Mouse (Mus musculus): ENCODE results near the gene Fank1. TPM values are rescaled to one million over a fixed set of nuclear protein-coding genes. Genes with fewer than 3 reads are reported as not detected.
A peak's percentile ranks its signal among the peaks of the same experiment; 100 is the strongest.

Gene Fank1
- polyA plus RNA-seq, 1 experiment: 0.14 TPM

- TF ChIP-seq POLR2A (IDR thresholded peaks at IDR 0.05; ENCODE audit: insufficient read length, low read depth) (no peak), TCF3 (IDR thresholded peaks at IDR 0.05; ENCODE audit: insufficient read length, low read depth) (no peak), CEBPB (IDR thresholded peaks at IDR 0.05; ENCODE audit: insufficient read depth, poor library complexity, severe bottlenecking) (no peak), MYOG (IDR thresholded peaks at IDR 0.05; ENCODE audit: control insufficient read depth in 1 of 3, insufficient read depth in 1 of 3, insufficient read length in 2 of 3, low read depth in 2 of 3) (no peak), MAX (IDR thresholded peaks at IDR 0.05; ENCODE audit: low read depth) (no peak), MYOD1 (IDR thresholded peaks at IDR 0.05; ENCODE audit: control insufficient read depth in 1 of 3, insufficient read length in 2 of 3, low read depth in 2 of 3) (no peak), SRF (IDR thresholded peaks at IDR 0.05; ENCODE audit: control insufficient read depth, insufficient read length, low read depth) (no peak), TCF12 (IDR thresholded peaks at IDR 0.05; ENCODE audit: insufficient read depth, poor library complexity, severe bottlenecking) (no peak), POLR2AphosphoS2 (IDR thresholded peaks at IDR 0.05; ENCODE audit: insufficient read length, low read depth) (no peak), E2F4 (IDR thresholded peaks at IDR 0.05; ENCODE audit: insufficient read depth) (no peak), USF1 (IDR thresholded peaks at IDR 0.05; ENCODE audit: low read depth) (no peak), REST (IDR thresholded peaks at IDR 0.05; ENCODE audit: insufficient read depth, insufficient read length) (no peak)
- no peaks in the 10 kb centered on the region for H3K27me3 ChIP-seq (ENCODE audit: control insufficient read depth, insufficient read depth, insufficient read length)
- H3K79me2 ChIP-seq (ENCODE audit: control insufficient read depth, insufficient read depth): no peaks in the 10 kb centered on the region
- no peak overlapping the region for H3ac ChIP-seq (ENCODE audit: control insufficient read depth, insufficient read length)
- no peak overlapping the region for H3K4me2 ChIP-seq (ENCODE audit: low read depth)
- H3K36me3 ChIP-seq (ENCODE audit: control insufficient read depth, insufficient read depth): no peaks in the 10 kb centered on the region
- no peak overlapping the region for H3K4me3 ChIP-seq
Measured at GRCm38 (mm10) chr7:133862233-133862632, 85.6 kb downstream of the Fank1 start.

GRCm38 (mm10) chr7:133862723-133863122 lies 86.1 kb downstream of the Fank1 start:
- H3K27me3 ChIP-seq (ENCODE audit: control insufficient read depth, insufficient read depth, insufficient read length): no peaks in the 10 kb centered on the region
- H3K36me3 ChIP-seq (ENCODE audit: control insufficient read depth, insufficient read depth): no peaks in the 10 kb centered on the region
- TF ChIP-seq CEBPB (IDR thresholded peaks at IDR 0.05; ENCODE audit: insufficient read depth, poor library complexity, severe bottlenecking) (no peak), MYOD1 (IDR thresholded peaks at IDR 0.05; ENCODE audit: control insufficient read depth in 1 of 3, insufficient read length in 2 of 3, low read depth in 2 of 3) (no peak), MYOG (IDR thresholded peaks at IDR 0.05; ENCODE audit: control insufficient read depth in 1 of 3, insufficient read depth in 1 of 3, insufficient read length in 2 of 3, low read depth in 2 of 3) (no peak), TCF12 (IDR thresholded peaks at IDR 0.05; ENCODE audit: insufficient read depth, poor library complexity, severe bottlenecking) (no peak), MAX (IDR thresholded peaks at IDR 0.05; ENCODE audit: low read depth) (no peak), POLR2A (IDR thresholded peaks at IDR 0.05; ENCODE audit: insufficient read length, low read depth) (no peak), TCF3 (IDR thresholded peaks at IDR 0.05; ENCODE audit: insufficient read length, low read depth) (no peak), REST (IDR thresholded peaks at IDR 0.05; ENCODE audit: insufficient read depth, insufficient read length) (no peak), SRF (IDR thresholded peaks at IDR 0.05; ENCODE audit: control insufficient read depth, insufficient read length, low read depth) (no peak), E2F4 (IDR thresholded peaks at IDR 0.05; ENCODE audit: insufficient read depth) (no peak), POLR2AphosphoS2 (IDR thresholded peaks at IDR 0.05; ENCODE audit: insufficient read length, low read depth) (no peak)
- no peak overlapping the region for H3K4me3 ChIP-seq
- no peak overlapping the region for H3K4me2 ChIP-seq (ENCODE audit: low read depth)
- H3ac ChIP-seq (ENCODE audit: control insufficient read depth, insufficient read length): no peak overlapping the region
- no peaks in the 10 kb centered on the region for H3K79me2 ChIP-seq (ENCODE audit: control insufficient read depth, insufficient read depth)

- H3K79me2 ChIP-seq (ENCODE audit: control insufficient read depth, insufficient read depth): no peaks in the 10 kb centered on the region
- H3K4me2 ChIP-seq (ENCODE audit: low read depth): no peak overlapping the region
- no peak overlapping the region for H3K4me3 ChIP-seq
Measured at GRCm38 (mm10) chr7:133863151-133863550, 86.5 kb downstream of the Fank1 start.

GRCm38 (mm10) chr7:133863684-133864083 lies 87.0 kb downstream of the Fank1 start:
- H3K27me3 ChIP-seq (ENCODE audit: control insufficient read depth, insufficient read depth, insufficient read length): no peaks in the 10 kb centered on the region
- H3K4me2 ChIP-seq (ENCODE audit: low read depth): no peak overlapping the region

More at GRCm38 (mm10) chr7:133863151-133863550, 86.5 kb downstream of the Fank1 start:
- H3K36me3 ChIP-seq (ENCODE audit: control insufficient read depth, insufficient read depth): no peaks in the 10 kb centered on the region
- H3ac ChIP-seq (ENCODE audit: control insufficient read depth, insufficient read length): no peak overlapping the region
- no peaks in the 10 kb centered on the region for H3K27me3 ChIP-seq (ENCODE audit: control insufficient read depth, insufficient read depth, insufficient read length)
- TF ChIP-seq MYOD1 (IDR thresholded peaks at IDR 0.05; ENCODE audit: control insufficient read depth in 1 of 3, insufficient read length in 2 of 3, low read depth in 2 of 3): peak in 1 of 3 experiments; percentile 21
- no peak for TF ChIP-seq CEBPB (IDR thresholded peaks at IDR 0.05; ENCODE audit: insufficient read depth, poor library complexity, severe bottlenecking)

GRCm38 (mm10) chr7:133870265-133870664 lies 93.6 kb downstream of the Fank1 start:
- H3K4me3 ChIP-seq: no peak overlapping the region
- H3K27me3 ChIP-seq (ENCODE audit: control insufficient read depth, insufficient read depth, insufficient read length): no peaks in the 10 kb centered on the region
- TF ChIP-seq MYOD1 (IDR thresholded peaks at IDR 0.05; ENCODE audit: control insufficient read depth in 1 of 3, insufficient read length in 2 of 3, low read depth in 2 of 3) (peak in 2 of 3 experiments; percentile 37 to 51), TCF12 (IDR thresholded peaks at IDR 0.05; ENCODE audit: insufficient read depth, poor library complexity, severe bottlenecking) (no peak)
- H3ac ChIP-seq (ENCODE audit: control insufficient read depth, insufficient read length): no peak overlapping the region
- no peaks in the 10 kb centered on the region for H3K36me3 ChIP-seq (ENCODE audit: control insufficient read depth, insufficient read depth)
- peak overlapping the region; percentile 27 for H3K4me2 ChIP-seq (ENCODE audit: low read depth)
- no peaks in the 10 kb centered on the region for H3K79me2 ChIP-seq (ENCODE audit: control insufficient read depth, insufficient read depth)

More at GRCm38 (mm10) chr7:133863684-133864083, 87.0 kb downstream of the Fank1 start:
- no peaks in the 10 kb centered on the region for H3K36me3 ChIP-seq (ENCODE audit: control insufficient read depth, insufficient read depth)
- H3K79me2 ChIP-seq (ENCODE audit: control insufficient read depth, insufficient read depth): no peaks in the 10 kb centered on the region
- H3K4me3 ChIP-seq: no peak overlapping the region
- TF ChIP-seq SRF (IDR thresholded peaks at IDR 0.05; ENCODE audit: control insufficient read depth, insufficient read length, low read depth): no peak
- no peak for TF ChIP-seq MAX (IDR thresholded peaks at IDR 0.05; ENCODE audit: low read depth)
- TF ChIP-seq MYOD1 (IDR thresholded peaks at IDR 0.05; ENCODE audit: control insufficient read depth in 1 of 3, insufficient read length in 2 of 3, low read depth in 2 of 3): no peak
- no peak for TF ChIP-seq E2F4 (IDR thresholded peaks at IDR 0.05; ENCODE audit: insufficient read depth)
- TF ChIP-seq MYOG (IDR thresholded peaks at IDR 0.05; ENCODE audit: control insufficient read depth in 1 of 3, insufficient read depth in 1 of 3, insufficient read length in 2 of 3, low read depth in 2 of 3): no peak
- no peak for TF ChIP-seq REST (IDR thresholded peaks at IDR 0.05; ENCODE audit: insufficient read depth, insufficient read length)
- TF ChIP-seq POLR2A (IDR thresholded peaks at IDR 0.05; ENCODE audit: insufficient read length, low read depth): no peak
- TF ChIP-seq POLR2AphosphoS2 (IDR thresholded peaks at IDR 0.05; ENCODE audit: insufficient read length, low read depth): no peak
- no peak for TF ChIP-seq TCF3 (IDR thresholded peaks at IDR 0.05; ENCODE audit: insufficient read length, low read depth)
- TF ChIP-seq TCF12 (IDR thresholded peaks at IDR 0.05; ENCODE audit: insufficient read depth, poor library complexity, severe bottlenecking): no peak
- TF ChIP-seq CEBPB (IDR thresholded peaks at IDR 0.05; ENCODE audit: insufficient read depth, poor library complexity, severe bottlenecking): no peak
- TF ChIP-seq USF1 (IDR thresholded peaks at IDR 0.05; ENCODE audit: low read depth): no peak
- no peak overlapping the region for H3ac ChIP-seq (ENCODE audit: control insufficient read depth, insufficient read length)

Data from myocyte (in vitro differentiated cells).